27 mouse cellular contexts compared by ENCODE assay signal in genomic region chr8:95980405-95980804, GRCm38 (mm10).
DNase-seq lines count a peak whose midpoint lies in the region; ATAC-seq lines count a peak whose summit lies in the region.
"Had no signal": no experiment of that assay in that cellular context is flagged by ENCODE, and none has a peak within 500 bp of the region (broad histone marks: within the 10 kb centered on the region; RNA-seq: fewer than 3 reads in every experiment).

No protein-coding gene starts in this region.

- no peak overlapping the region for H3K4me3 ChIP-seq in forebrain, embryonic 12.5 days (replicated peaks)
- no peak overlapping the region for H3K4me3 ChIP-seq in forebrain, embryonic 15.5 days
- H3K4me3 ChIP-seq: embryonic facial prominence, embryonic 12.5 days; embryonic facial prominence, embryonic 15.5 days; heart, embryonic 12.5 days; heart, embryonic 15.5 days; hindbrain, embryonic 12.5 days; hindbrain, embryonic 15.5 days had no signal

- no peak overlapping the region for H3K27ac ChIP-seq in forebrain, embryonic 12.5 days
- no peak overlapping the region for H3K27ac ChIP-seq in forebrain, embryonic 15.5 days (replicated peaks)
- H3K27ac ChIP-seq: embryonic facial prominence, embryonic 12.5 days; embryonic facial prominence, embryonic 15.5 days; heart, embryonic 15.5 days; hindbrain, embryonic 12.5 days; hindbrain, embryonic 15.5 days had no signal

- H3K4me1 ChIP-seq in forebrain, embryonic 12.5 days, result peaks cover 6% of the 10 kb centered on the region
- H3K4me1 ChIP-seq in forebrain, embryonic 15.5 days, result peaks cover 4% of the 10 kb centered on the region; the same call in 1 of the 2 replicates
- H3K4me1 ChIP-seq: embryonic facial prominence, embryonic 12.5 days; embryonic facial prominence, embryonic 15.5 days; heart, embryonic 12.5 days; heart, embryonic 15.5 days; hindbrain, embryonic 12.5 days; hindbrain, embryonic 15.5 days had no signal

- no peaks in the 10 kb centered on the region for H3K9me3 ChIP-seq in forebrain, embryonic 12.5 days
- H3K9me3 ChIP-seq in forebrain, embryonic 15.5 days, result no peaks in the 10 kb centered on the region
- H3K9me3 ChIP-seq: embryonic facial prominence, embryonic 12.5 days; embryonic facial prominence, embryonic 15.5 days; G1E; heart, embryonic 12.5 days; heart, embryonic 15.5 days; hindbrain, embryonic 12.5 days; hindbrain, embryonic 15.5 days had no signal

- H3K36me3 ChIP-seq in forebrain, embryonic 12.5 days (replicated peaks), result no peaks in the 10 kb centered on the region
- H3K36me3 ChIP-seq in forebrain, embryonic 15.5 days, result no peaks in the 10 kb centered on the region
- H3K36me3 ChIP-seq: embryonic facial prominence, embryonic 12.5 days; embryonic facial prominence, embryonic 15.5 days; G1E; heart, embryonic 12.5 days; heart, embryonic 15.5 days; hindbrain, embryonic 12.5 days; hindbrain, embryonic 15.5 days had no signal

- no peak for DNase-seq in frontal cortex, postnatal 10 days (ENCODE audit: low spot score in 2 of 2)
- no peak for DNase-seq in cerebellum, adult 11 months
- no peak for DNase-seq in cerebellum, postnatal 4 days (ENCODE audit: low spot score in 2 of 2)
- DNase-seq in urinary bladder, postnatal 25 days (ENCODE audit: low spot score), result no peak
- DNase-seq: adrenal gland, postnatal 10 days; adrenal gland, postnatal 36 days; B cell, adult 2 months; cerebellum, adult 11-12 months; cerebellum, adult 9-10 months; cerebellum, postnatal 14 days; gastrocnemius, postnatal 25 days; heart, adult 18-20 months; heart, postnatal 10 days; heart, postnatal 36 days; kidney, adult 2 months had no signal

- H3K4me2 ChIP-seq in forebrain, embryonic 12.5 days, result no peak overlapping the region
- no peak overlapping the region for H3K4me2 ChIP-seq in forebrain, embryonic 15.5 days (replicated peaks)
- H3K4me2 ChIP-seq: embryonic facial prominence, embryonic 12.5 days; embryonic facial prominence, embryonic 15.5 days; heart, embryonic 12.5 days; heart, embryonic 15.5 days; hindbrain, embryonic 12.5 days; hindbrain, embryonic 15.5 days had no signal

- WGBS in forebrain, embryonic 12.5 days, result 25% methylated on average over 2 of the region's 2 CpGs
- WGBS in forebrain, embryonic 15.5 days, result 18% methylated on average over 2 of the region's 2 CpGs

- no peaks in the 10 kb centered on the region for H3K27me3 ChIP-seq in forebrain, embryonic 12.5 days
- no peaks in the 10 kb centered on the region for H3K27me3 ChIP-seq in forebrain, embryonic 15.5 days
- H3K27me3 ChIP-seq: embryonic facial prominence, embryonic 12.5 days; embryonic facial prominence, embryonic 15.5 days; heart, embryonic 12.5 days; heart, embryonic 15.5 days; hindbrain, embryonic 12.5 days; hindbrain, embryonic 15.5 days had no signal

- peak; percentile 31; the same call in 1 of the 2 replicates for ATAC-seq in frontal cortex, adult (ENCODE audit: low TSS enrichment)
- 0 out of 2 replicates have a peak, but pooled peaks have one; percentile 23 for ATAC-seq in forebrain, embryonic 12.5 days (ENCODE audit: low FRiP score)
- peak; percentile 82 for ATAC-seq in forebrain, embryonic 15.5 days (replicated peaks)
- ATAC-seq: intestine, postnatal 0 days; Patski had no signal

- H3K9ac ChIP-seq in forebrain, embryonic 12.5 days, result no peak overlapping the region
- H3K9ac ChIP-seq in forebrain, embryonic 15.5 days (replicated peaks), result no peak overlapping the region
- H3K9ac ChIP-seq: embryonic facial prominence, embryonic 12.5 days; embryonic facial prominence, embryonic 15.5 days; heart, embryonic 12.5 days; heart, embryonic 15.5 days; hindbrain, embryonic 12.5 days; hindbrain, embryonic 15.5 days had no signal

Comparison
In these comparisons a context has a peak if more than half of its experiments do, and no peak if none do; other contexts are left out.
1. ATAC-seq: peak in every context shown above with its lines; median percentile 82 in forebrain, embryonic 15.5 days; 31 in frontal cortex, adult; 23 in forebrain, embryonic 12.5 days.